Mouse (Mus musculus) adrenal gland, adult 8-10 months (tissue): ENCODE data around the gene Olfr1391. TPM values are rescaled to one million over a fixed set of nuclear protein-coding genes. Genes with fewer than 3 reads are reported as not detected.
"Not testable (repeated sequence)": the region's sequence is repeated elsewhere in the genome, so short reads cannot be mapped to it uniquely, and the experiment has no call there.

ENCODE experiments used
- DNase-seq: peaks from one replicate; pipeline ENCODE4 v3.0.0; 2022
- total RNA-seq, 4 experiments: library from RNA; stranded (reverse); gene quantifications; 2 replicates each; pipeline ENCODE4 v1.2.4; 2022

The Olfr1391 gene
- not detected for total RNA-seq

DNA sequence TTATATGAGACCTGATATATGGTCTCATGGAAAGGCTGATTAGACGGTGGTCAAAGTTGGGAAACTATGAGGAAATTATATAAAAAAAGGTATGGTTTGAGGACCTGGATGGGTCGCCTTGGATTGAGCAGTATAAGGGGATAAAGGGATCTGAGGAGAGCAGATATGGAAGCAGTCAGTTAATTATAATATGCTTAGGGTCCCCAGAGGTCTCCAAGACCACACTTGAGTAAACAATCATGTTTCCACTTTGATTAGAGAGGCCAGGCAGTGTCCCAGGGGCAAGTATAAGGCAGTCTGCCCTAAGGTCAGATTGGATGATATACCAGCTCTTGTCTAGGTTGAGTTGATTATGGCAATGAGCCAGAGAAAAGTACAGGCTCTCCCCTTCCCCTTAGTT, at the start of gene Olfr1391:
Olfr1391 (plus strand) TSS at position 301 of the 400 bp plus-strand sequence.
- no peak for DNase-seq

GRCm38 (mm10) chr11:49273834-49274519, 48.6 kb upstream of the Olfr1391 start:
- DNase-seq = no peak

DNA sequence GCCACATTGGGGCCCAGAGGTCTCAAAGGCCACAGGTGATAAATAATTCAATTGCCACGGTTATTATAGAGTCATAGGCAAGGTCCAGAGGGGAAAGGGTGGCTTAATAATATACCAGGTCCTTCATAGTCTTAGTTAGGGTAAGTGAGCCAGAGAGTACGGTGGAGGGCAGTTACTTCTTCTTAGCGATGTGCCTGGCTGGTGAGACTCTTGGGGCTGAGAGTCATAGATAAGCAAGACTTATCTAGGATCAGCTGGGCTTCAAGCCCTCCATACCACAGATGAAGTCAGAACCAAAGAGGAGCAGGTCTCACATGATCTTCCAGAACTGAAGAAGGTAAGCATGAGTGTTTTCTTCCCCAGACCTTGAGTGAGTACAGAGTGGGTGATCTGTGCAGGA, 44.3 kb upstream of the Olfr1391 start, which contains the start of gene Olfr1393:
Olfr1393 (plus strand) TSS at position 83 of the 400 bp plus-strand sequence.
- DNase-seq = no peak

DNA sequence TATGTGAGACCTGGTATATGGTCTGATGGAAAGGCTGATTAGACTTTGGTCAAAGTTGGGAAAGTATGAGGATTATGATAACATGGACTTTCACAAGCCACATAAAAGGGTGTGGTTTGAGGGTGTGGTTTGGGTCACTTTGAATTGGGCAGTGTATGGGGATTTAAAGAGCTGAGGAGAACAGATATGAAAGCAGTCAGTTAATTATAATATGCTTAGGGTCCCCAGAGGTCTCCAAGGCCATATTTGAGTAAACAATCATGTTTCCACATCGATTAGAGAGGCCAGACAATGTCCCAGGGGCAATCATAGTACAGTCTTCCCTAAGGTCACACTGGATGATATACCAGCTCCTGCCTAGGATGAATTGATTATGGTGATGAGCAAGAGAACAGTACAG, 37.6 kb upstream of the Olfr1391 start, which contains the start of gene Olfr1392:
Olfr1392 (plus strand) TSS at position 301 of the 400 bp plus-strand sequence.
- DNase-seq = not testable (repeated sequence)

- DNase-seq = no peak
Observed at GRCm38 (mm10) chr11:49287251-49287650, 35.3 kb upstream of the Olfr1391 start.

GRCm38 (mm10) chr11:49292777-49293176, 29.8 kb upstream of the Olfr1391 start:
- no peak for DNase-seq

DNA sequence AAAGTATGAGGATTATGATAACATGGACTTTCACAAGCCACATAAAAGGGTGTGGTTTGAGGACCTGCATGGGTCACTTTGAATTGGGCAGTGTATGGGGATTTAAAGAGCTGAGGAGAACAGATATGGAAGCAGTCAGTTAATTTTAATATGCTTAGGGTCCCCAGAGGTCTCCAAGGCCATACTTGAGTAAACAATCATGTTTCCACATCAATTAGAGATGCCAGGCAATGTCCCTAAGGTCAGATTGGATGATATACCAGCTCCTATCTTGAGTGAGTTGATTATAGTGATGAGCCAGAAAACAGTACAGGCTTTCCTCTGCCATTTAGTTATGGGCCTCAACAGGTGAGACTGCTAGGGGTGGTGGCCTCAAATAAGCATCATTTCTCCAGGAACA, 18.1 kb upstream of the Olfr1391 start, which contains the start of gene Olfr10:
Olfr10 (plus strand) TSS at position 301 of the 400 bp plus-strand sequence.
- DNase-seq = no peak

DNA sequence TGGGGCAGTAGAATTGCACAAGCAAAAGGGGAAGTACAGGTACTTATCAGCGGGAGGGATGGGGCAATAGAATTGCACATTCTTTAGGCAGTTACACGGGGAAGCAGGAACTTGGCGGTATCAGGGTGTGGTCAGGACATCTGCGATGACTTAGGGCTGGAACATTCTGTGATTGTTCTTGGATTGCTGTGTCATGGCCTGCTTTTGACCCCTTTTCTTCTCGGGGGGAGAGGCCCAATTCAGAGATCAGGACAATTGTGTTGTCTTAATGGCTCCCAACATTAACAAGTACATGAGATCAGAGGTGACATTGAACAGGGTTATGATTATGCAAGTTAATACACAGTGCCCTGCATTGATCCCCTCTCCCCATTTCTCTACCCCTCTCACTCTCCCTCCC, 14.0 kb upstream of the Olfr1391 start:
- not testable (repeated sequence) for DNase-seq

GRCm38 (mm10) chr11:49326726-49327125, 4.2 kb downstream of the Olfr1391 start:
- DNase-seq = no peak

DNA sequence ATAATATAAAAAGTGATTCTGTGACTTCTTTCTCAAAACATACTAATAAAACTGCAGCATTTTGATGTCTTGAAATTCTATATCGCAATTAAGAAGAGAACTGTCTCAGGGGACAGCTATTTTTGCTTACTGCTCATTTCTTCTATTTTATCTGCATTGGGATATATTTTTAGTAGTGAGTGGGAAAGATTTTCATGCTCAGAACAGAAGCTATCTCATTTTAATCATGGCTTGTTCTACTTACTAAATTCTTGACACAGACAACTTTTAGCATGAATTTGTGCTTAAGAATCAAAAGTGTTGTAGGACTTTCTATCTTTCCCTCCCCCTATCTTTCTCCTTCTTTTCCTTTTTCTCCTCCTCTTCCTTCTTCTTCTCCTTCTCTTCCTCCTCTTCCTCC, 7.1 kb downstream of the Olfr1391 start:
- DNase-seq = no peak

- no peak for DNase-seq
Observed at GRCm38 (mm10) chr11:49334888-49335287, 12.3 kb downstream of the Olfr1391 start, which contains the start of gene Olfr1390. Olfr1390 (plus strand) TSS chr11:49335188.

GRCm38 (mm10) chr11:49337150-49337832, 14.7 kb downstream of the Olfr1391 start:
- DNase-seq = no peak

Other genes starting within 250 kb of the Olfr1391 start
- 1 to 10 TPM; 4.4 to 7.4 (median 6.7) TPM for gene Ifi47, start 246.2 kb upstream of the Olfr1391 start, total RNA-seq
- gene Olfr1396, start 207.9 kb upstream of the Olfr1391 start, total RNA-seq = 1 to 10 TPM; 1.8 to 5.0 (median 3.1) TPM
- not detected for gene Olfr1395, start 180.5 kb upstream of the Olfr1391 start, total RNA-seq
- gene Olfr1394, start 168.4 kb upstream of the Olfr1391 start, total RNA-seq = not detected
- gene Btnl9, start 135.6 kb upstream of the Olfr1391 start, total RNA-seq = 10 to 100 TPM; 21.5 to 41.8 (median 32.6) TPM
- gene Zfp62, start 119.5 kb upstream of the Olfr1391 start, total RNA-seq = 10 to 100 TPM; 28.1 to 40.1 (median 36.2) TPM
- 100 to 1,000 TPM; 114 to 131 (median 124) TPM for gene Mgat1, start 78.6 kb upstream of the Olfr1391 start, total RNA-seq
- gene Olfr1393, start 44.4 kb upstream of the Olfr1391 start, total RNA-seq = not detected
- gene Olfr1392, start 37.5 kb upstream of the Olfr1391 start, total RNA-seq = not detected
- not detected for gene Olfr10, start 18.0 kb upstream of the Olfr1391 start, total RNA-seq
- not detected for gene Olfr1390, start 12.4 kb downstream of the Olfr1391 start, total RNA-seq
- not detected for gene Olfr1389, start 100.3 kb downstream of the Olfr1391 start, total RNA-seq
- under 1 TPM in 3 of 4 experiments, not detected in 1; 0.08 to 0.34 (median 0.17) TPM for gene Olfr1388, start 113.9 kb downstream of the Olfr1391 start, total RNA-seq
- not detected for gene Olfr1387, start 132.6 kb downstream of the Olfr1391 start, total RNA-seq
- not detected for gene Olfr1386, start 142.3 kb downstream of the Olfr1391 start, total RNA-seq
- gene Olfr1385, start 166.3 kb downstream of the Olfr1391 start, total RNA-seq = under 1 TPM in 1 of 4 experiments, not detected in 3; 0.22 TPM
- gene Olfr1384, start 184.0 kb downstream of the Olfr1391 start, total RNA-seq = 1 to 10 TPM in 1 of 4 experiments, under 1 TPM in 1, not detected in 2; 0.32 to 1.2 TPM
- 1 to 10 TPM in 3 of 4 experiments, under 1 TPM in 1; 0.81 to 2.8 (median 1.1) TPM for gene Olfr1383, start 196.9 kb downstream of the Olfr1391 start, total RNA-seq
- gene Olfr1382, start 205.5 kb downstream of the Olfr1391 start, total RNA-seq = not detected
- not detected for gene Olfr1381, start 220.7 kb downstream of the Olfr1391 start, total RNA-seq
- gene Olfr1380, start 234.1 kb downstream of the Olfr1391 start, total RNA-seq = not detected